Mouse (Mus musculus): ENCODE measurements around the gene Krtap5-2.
"Not testable (repeated sequence)": the region's sequence is repeated elsewhere in the genome, so short reads cannot be mapped to it uniquely, and the experiment has no call there.

Krtap5-2 gene

DNA sequence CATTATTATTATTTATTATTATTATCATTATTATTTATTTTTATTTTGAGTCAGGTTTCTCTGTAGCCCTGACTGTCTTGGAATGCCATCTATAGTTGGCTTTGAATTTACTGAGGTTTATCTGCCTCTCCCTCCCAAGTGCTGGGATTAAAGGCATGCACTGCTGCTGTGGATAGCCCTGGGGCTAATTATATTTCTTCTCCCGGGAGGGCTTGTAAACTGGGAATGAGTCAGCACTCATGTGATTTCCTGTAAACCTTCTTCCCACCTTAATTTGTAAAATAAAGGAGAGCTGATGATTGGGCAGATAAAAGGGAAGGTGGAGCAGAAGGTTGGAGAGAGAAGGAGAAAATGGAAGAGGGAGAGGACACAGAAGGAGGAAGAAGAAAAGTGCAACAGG is 35.1 kb downstream of the Krtap5-2 start:
- DNase-seq (ENCODE audit: low read depth, low spot score) = no peak

DNA sequence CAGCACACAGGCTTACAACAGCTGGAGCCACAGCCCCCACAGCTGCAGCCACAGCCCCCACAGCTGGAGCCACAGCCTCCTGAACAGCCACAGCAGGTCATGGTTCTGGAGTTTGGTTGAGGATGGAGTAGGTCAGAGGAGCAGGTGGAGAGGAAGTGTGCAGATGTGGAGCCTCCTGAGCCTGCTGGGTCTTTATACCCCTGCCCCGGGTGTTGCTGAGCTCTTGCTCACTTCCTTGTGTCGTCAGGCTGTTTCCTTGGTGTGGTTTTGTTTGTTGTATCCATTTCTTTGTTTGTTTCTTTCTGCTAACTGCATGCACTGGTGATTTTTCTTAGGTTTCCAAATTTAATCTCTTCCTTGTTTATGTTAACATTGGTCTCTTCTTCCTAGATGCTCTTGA is 39.9 kb downstream of the Krtap5-2 start, which contains the start of gene Gm39115:
Gene Gm39115 (minus strand): TSS at position 101 of the 400 bp plus-strand sequence.
- not testable (repeated sequence) for DNase-seq (ENCODE audit: low read depth, low spot score)

DNA sequence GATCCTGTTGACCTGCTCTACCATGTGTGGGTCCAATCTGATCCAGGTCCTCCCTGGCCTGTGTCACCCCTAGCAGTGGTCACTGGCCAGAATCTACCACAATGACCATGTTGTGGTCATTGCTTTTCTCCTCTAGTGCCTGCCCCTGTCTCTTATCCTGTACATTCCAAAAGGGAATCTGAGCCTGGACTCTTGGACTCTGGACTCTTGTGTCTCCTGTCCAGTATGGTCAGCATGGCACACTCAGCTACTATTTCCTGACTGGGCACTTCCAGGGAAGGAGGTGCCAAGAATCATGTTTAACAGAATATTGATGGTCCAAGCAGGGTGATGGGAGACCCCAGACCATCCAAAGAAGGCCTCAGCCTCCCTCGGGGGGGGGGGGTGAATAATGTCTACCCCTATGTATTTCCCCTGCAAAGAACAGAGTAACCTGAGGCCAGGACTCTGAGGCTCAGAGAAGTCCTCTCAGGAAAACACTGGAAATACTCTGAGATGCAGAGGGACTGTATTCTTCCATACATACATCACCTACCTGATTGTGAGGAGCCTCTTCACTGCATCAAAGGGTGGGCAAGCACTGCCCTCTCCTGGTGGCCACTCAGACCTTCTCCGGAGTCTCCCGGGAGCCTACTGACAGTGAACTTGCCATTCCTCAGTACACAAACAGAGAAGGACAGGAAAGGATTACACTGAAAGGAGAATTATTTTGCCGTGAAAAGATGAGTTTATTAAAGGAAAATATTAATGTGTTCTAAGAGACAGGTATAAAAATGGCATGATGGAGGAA is 41.4 kb downstream of the Krtap5-2 start:
- peak; percentile 32 for DNase-seq (ENCODE audit: low read depth, low spot score)

DNA sequence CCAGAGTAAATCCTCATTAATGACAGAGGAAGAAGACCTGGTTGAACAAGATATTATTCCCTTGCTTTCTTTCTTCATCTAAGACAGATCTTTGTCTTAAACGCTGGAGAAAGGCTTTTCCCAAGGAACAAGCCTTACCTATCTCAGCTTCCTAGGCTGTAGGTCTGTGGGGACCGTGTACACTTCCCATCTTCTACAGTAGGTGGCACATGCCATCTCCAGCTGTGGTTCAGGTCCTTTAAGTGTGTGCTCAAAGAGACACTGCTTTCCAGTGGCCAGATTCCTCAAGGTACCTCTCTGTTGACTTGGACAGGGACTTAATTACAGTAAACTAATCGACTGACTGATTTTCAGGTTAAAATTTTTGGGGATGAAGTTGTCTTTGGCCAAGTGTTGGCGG is 47.0 kb downstream of the Krtap5-2 start:
- DNase-seq (ENCODE audit: low read depth, low spot score) = no peak

Data from brain, adult 2 months (tissue).